Mouse (Mus musculus): ENCODE data around the gene Pomgnt2.

DNA sequence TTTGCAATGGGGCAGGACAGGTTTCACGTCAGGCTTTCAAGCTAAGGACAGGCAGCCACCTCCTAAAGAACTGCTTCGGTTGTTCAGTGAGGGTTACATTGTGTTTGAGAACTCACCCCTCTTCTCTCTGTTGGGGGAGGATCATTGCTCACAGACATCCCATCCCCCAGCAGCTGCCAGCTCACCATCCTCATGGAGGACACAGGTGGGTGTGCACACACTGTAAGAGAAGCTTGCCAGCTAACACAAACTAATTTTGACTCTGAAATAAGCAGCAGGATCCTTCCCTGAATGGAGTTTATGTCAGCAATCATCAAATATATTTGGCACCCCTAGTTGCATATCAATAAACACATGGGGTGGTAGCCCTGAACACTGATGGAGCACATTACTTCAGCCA is 15.9 kb upstream of the Pomgnt2 start:
- no peak for TF ChIP-seq CTCF (conservative IDR thresholded peaks at IDR 0.05; ENCODE audit: insufficient read depth, insufficient read length, low read depth, low read length)
- TF ChIP-seq POLR2A (IDR thresholded peaks at IDR 0.05; ENCODE audit: low read depth, low read length) = no peak

All from kidney, adult 2 months (tissue).